Mouse (Mus musculus): Measurements from ENCODE around the gene Pkd1l1.

DNA sequence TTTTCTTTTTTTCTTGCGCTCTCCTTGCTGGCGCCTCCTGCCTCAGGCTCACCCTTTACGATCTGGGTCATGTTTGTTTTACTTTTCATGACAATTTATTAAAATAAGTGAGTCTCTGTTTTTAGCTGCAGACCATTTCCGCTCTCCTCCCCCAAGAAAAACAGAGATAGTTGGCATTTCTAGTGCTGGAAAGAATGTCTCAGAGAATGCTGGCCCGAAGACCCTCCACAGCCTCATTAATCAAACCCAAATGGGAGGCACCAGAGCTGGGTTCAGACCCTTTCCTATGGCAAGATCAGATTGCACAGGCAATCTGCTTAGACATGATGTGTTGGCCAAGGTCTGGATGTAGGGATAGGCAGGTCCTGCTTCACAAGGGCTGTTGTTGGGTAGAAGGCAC is 175.6 kb downstream of the Pkd1l1 start:
- TF ChIP-seq ZKSCAN1 (IDR thresholded peaks at IDR 0.05; ENCODE audit: borderline replicate concordance, low read depth, low read length) (no peak), USF2 (conservative IDR thresholded peaks at IDR 0.05; ENCODE audit: low read depth, low read length) (no peak), UBTF (IDR thresholded peaks at IDR 0.05; ENCODE audit: low read depth, low read length) (no peak), EP300 (IDR thresholded peaks at IDR 0.05; ENCODE audit: low read length) (no peak), CHD2 (IDR thresholded peaks at IDR 0.05; ENCODE audit: low read length) (no peak), ZMIZ1 (IDR thresholded peaks at IDR 0.05; ENCODE audit: low read depth, low read length) (no peak), CTCF (conservative IDR thresholded peaks at IDR 0.05 in 1 of 2, IDR thresholded peaks at IDR 0.05 in 1 of 2; ENCODE audit: low read depth in 2 of 2, low read length in 2 of 2) (no peak), MYC (IDR thresholded peaks at IDR 0.05; ENCODE audit: low read depth, low read length) (no peak), POLR2A (IDR thresholded peaks at IDR 0.05; ENCODE audit: low read depth, low read length) (no peak), CHD1 (IDR thresholded peaks at IDR 0.05; ENCODE audit: low read depth, low read length) (no peak), MAZ (IDR thresholded peaks at IDR 0.05; ENCODE audit: low read depth, low read length) (no peak), GABPA (IDR thresholded peaks at IDR 0.05; ENCODE audit: insufficient replicate concordance, low read depth, low read length) (no peak), RCOR1 (conservative IDR thresholded peaks at IDR 0.05; ENCODE audit: low read depth, low read length) (no peak), ZNF384 (IDR thresholded peaks at IDR 0.05; ENCODE audit: low read depth, low read length) (no peak)

All from CH12.LX (cell line).